Mouse (Mus musculus) hindbrain, embryonic 13.5 days (tissue): ENCODE measurements at regions not wholly inside any gene's neighbourhood (a gene's known extent, or its start where the extent isn't known, plus 50 kb on each side); places are given as distances from the start of the nearest gene placed in this dataset.

Experiments
- ATAC-seq: fragments of 200-750 bp; cut with Nextera tagmentation; 2 replicates; pipeline ENCODE4 v1.8.0; 2017; ENCODE audit warnings: moderate TSS enrichment; ENCODE audit not compliant: low FRiP score
- H3K27ac ChIP-seq: fragments of 300-500 bp; sonication (generic); 2 replicates; pipeline ENCODE4 v1.5.1; 2015; ENCODE audit warnings: inconsistent platforms, mild to moderate bottlenecking, moderate library complexity
- H3K27me3 ChIP-seq: fragments of 300-500 bp; sonication (generic); 2 replicates; pipeline ENCODE4 v1.6.1; 2015; ENCODE audit warnings: mild to moderate bottlenecking, inconsistent platforms
- H3K36me3 ChIP-seq: fragments of 300-500 bp; sonication (generic); 2 replicates; pipeline ENCODE4 v1.6.1; 2015; ENCODE audit warnings: mild to moderate bottlenecking, inconsistent platforms
- H3K4me1 ChIP-seq: fragments of 300-500 bp; sonication (generic); replicated peaks from 2 replicates; pipeline ENCODE4 v1.6.1; 2015; ENCODE audit warnings: inconsistent platforms
- H3K4me2 ChIP-seq: fragments of 300-500 bp; sonication (generic); 2 replicates; pipeline ENCODE4 v1.6.1; 2015; ENCODE audit warnings: inconsistent platforms, mild to moderate bottlenecking, moderate library complexity
- H3K4me3 ChIP-seq: fragments of 300-500 bp; sonication (generic); 2 replicates; pipeline ENCODE4 v1.5.1; 2015; ENCODE audit warnings: mild to moderate bottlenecking, inconsistent platforms
- H3K9ac ChIP-seq: fragments of 300-500 bp; sonication (generic); 2 replicates; pipeline ENCODE4 v1.6.1; 2015; ENCODE audit warnings: mild to moderate bottlenecking, inconsistent platforms
- H3K9me3 ChIP-seq: fragments of 300-500 bp; sonication (generic); 2 replicates; pipeline ENCODE4 v1.6.1; 2016; ENCODE audit warnings: inconsistent platforms
- WGBS: fragments of 180-500 bp; shearing (Covaris S2); methylation state at CpG from one replicate; pipeline ENCODE4 v1.1.7; 2015; 5-methylcytosine and 5-hydroxymethylcytosine counted together

DNA sequence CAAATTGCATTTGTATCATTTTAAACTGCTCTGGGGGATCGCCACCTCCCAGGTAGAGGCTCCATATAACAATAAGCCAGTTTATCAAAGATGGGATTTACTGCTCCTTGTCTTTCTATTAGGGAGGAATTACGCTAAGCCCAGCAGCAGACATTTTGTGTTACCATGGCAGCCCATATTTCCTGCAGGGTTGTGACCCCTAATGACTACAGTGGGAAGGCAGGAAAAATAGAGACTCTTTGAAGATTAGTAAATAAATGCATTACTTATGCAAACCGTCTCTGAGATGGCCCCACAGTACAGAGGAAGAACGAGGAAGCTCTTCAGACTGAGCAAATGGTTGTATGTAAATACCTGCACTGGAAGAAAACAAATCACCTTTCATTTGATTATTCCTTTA lies 237.5 kb upstream of the Zic3 start:
- H3K27ac ChIP-seq, result no peak overlapping the region
- ATAC-seq, result 0 out of 2 replicates have a peak, but pooled peaks have one; percentile 7
- H3K9me3 ChIP-seq, result no peaks in the 10 kb centered on the region
- WGBS, result 50% methylated on average over 4 of the region's 4 CpGs
- no peaks in the 10 kb centered on the region for H3K36me3 ChIP-seq
- H3K9ac ChIP-seq, result no peak overlapping the region
- no peaks in the 10 kb centered on the region for H3K27me3 ChIP-seq
- no peaks in the 10 kb centered on the region for H3K4me1 ChIP-seq
- no peak overlapping the region for H3K4me2 ChIP-seq
- no peak overlapping the region for H3K4me3 ChIP-seq

DNA sequence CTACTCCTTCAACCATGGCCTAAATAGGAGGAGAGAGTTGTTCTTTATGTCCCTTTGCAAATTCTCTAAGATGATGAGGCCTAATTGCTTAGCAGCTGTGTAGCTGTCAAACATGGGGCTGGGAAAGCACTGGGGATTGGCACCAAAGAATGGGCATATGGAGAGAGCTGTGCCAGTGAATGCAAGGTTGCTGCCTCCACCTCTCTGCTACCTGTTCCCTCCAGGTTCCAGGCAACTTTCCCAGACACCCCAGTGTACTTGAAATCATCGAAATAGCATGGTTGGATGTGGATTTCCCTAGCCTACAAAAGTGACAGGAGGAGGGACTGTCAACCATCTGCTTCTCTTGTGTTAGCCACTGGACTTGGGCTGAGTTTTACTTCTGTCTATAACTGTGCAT lies 234.9 kb upstream of the Zic3 start:
- Histone ChIP-seq H3K9ac (no peak overlapping the region), H3K36me3 (no peaks in the 10 kb centered on the region), H3K9me3 (no peaks in the 10 kb centered on the region), H3K27me3 (no peaks in the 10 kb centered on the region), H3K27ac (no peak overlapping the region), H3K4me2 (no peak overlapping the region), H3K4me1 (no peaks in the 10 kb centered on the region), H3K4me3 (no peak overlapping the region)
- WGBS, result 79% methylated on average over 1 of the region's 1 CpGs
- no peak for ATAC-seq

DNA sequence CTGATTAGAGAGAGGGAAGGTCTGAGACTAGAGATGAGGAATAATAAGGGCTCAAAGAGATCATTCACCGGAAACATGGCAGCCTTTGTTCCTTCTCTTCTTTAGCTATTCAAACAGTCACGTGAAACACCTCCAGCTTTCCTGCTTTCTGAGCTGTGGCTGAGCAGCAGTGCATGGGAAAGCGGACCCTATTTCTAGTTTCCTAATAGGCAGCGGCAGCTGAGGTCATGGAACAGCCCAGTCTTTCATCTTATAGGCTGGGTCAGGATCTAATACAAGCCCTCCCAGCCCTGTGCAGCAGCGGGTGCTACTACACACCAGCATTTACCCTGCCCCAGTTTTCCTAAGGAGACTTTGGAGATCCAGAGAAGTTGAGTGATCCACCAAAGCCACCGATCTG lies 224.5 kb upstream of the Zic3 start:
- H3K4me3 ChIP-seq, result no peak overlapping the region
- peak overlapping the region; percentile 71 for H3K27ac ChIP-seq
- peaks cover 7% of the 10 kb centered on the region for H3K4me1 ChIP-seq
- WGBS, result 33% methylated on average over 6 of the region's 6 CpGs
- no peaks in the 10 kb centered on the region for H3K36me3 ChIP-seq
- no peaks in the 10 kb centered on the region for H3K27me3 ChIP-seq
- no peaks in the 10 kb centered on the region for H3K9me3 ChIP-seq
- 0 out of 2 replicates have a peak overlapping the region, but pooled peaks have one; percentile 17 for H3K4me2 ChIP-seq
- no peak overlapping the region for H3K9ac ChIP-seq
- ATAC-seq, result peak; percentile 52; the same call in 1 of the 2 replicates

DNA sequence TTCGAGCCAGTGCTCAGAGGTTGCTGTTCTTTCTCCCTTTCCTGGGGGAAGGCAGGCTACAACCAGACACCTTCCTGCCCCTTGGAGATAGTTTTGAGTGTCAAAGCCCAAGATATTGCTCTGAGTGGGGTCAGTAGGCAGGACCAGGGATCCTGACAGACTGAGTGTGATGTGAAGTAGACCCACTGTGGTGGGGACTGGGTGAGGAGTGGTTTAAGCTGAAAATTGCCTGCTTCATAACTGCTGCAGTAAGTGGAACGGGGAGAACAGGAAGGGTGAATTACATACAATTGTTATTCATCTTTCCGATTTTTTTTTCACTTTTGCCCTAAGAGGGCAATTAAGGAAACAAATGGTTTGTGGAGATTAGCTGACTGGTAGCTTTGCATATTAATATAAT lies 224.1 kb upstream of the Zic3 start:
- WGBS, result 44% methylated on average over 3 of the region's 3 CpGs
- ATAC-seq, result 0 out of 2 replicates have a peak, but pooled peaks have one; percentile 49
- Histone ChIP-seq H3K4me2 (0 out of 2 replicates have a peak overlapping the region, but pooled peaks have one; percentile 17), H3K27ac (peak overlapping the region; percentile 71), H3K27me3 (no peaks in the 10 kb centered on the region), H3K9me3 (no peaks in the 10 kb centered on the region), H3K9ac (no peak overlapping the region), H3K4me1 (peaks cover 7% of the 10 kb centered on the region), H3K4me3 (no peak overlapping the region), H3K36me3 (no peaks in the 10 kb centered on the region)

DNA sequence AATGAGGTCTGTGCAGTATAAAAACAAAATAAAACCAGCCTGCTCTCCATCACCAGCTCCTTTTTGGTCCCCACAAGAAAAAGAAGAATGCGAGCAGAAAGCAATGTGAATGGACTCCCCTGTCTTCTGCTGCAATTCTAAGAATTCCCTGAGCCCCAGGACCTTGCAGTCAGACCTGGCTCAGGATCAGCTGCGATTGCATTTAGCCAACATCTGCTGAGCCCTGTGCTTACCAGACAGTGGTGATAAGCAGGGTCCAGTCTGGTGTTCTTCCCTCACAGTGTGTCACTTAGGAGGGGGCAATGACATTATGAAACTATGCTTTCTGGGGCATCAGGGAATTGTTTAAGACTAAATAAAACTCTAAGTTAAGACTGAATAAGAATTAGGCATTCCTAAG lies 223.6 kb upstream of the Zic3 start:
- ATAC-seq, result no peak
- Histone ChIP-seq H3K27me3 (no peaks in the 10 kb centered on the region), H3K4me1 (peaks cover 7% of the 10 kb centered on the region), H3K4me3 (no peak overlapping the region), H3K27ac (no peak overlapping the region), H3K9ac (no peak overlapping the region), H3K36me3 (no peaks in the 10 kb centered on the region), H3K4me2 (no peak overlapping the region), H3K9me3 (no peaks in the 10 kb centered on the region)
- WGBS, result 40% methylated on average over 2 of the region's 2 CpGs
